Mouse (Mus musculus): Measurements from ENCODE around the gene Cables2. TPM values are rescaled to one million over a fixed set of nuclear protein-coding genes. Genes with fewer than 3 reads are reported as not detected.

Gene Cables2
- polyA plus RNA-seq, 1 experiment from 2014 or later: 9.6 TPM

GRCm38 (mm10) chr2:180250930-180251611, 22.2 kb downstream of the Cables2 start:
- H3K9me3 ChIP-seq (replicated peaks): no peaks in the 10 kb centered on the region
- H3K27ac ChIP-seq: no peak overlapping the region
- H3K9ac ChIP-seq: no peak overlapping the region
- no peaks in the 10 kb centered on the region for H3K27me3 ChIP-seq (replicated peaks)
- WGBS (ENCODE audit: insufficient replicate concordance): 25% methylated on average over 11 of the region's 11 CpGs
- H3K4me3 ChIP-seq: no peak overlapping the region
- ATAC-seq: peak; percentile 79
- no peak overlapping the region for H3K4me2 ChIP-seq
- H3K4me1 ChIP-seq: peaks cover 26% of the 10 kb centered on the region
- no peaks in the 10 kb centered on the region for H3K36me3 ChIP-seq

- Histone ChIP-seq H3K27ac (peak overlapping the region; percentile 54), H3K27me3 (replicated peaks) (no peaks in the 10 kb centered on the region), H3K36me3 (no peaks in the 10 kb centered on the region), H3K9me3 (replicated peaks) (no peaks in the 10 kb centered on the region), H3K4me3 (no peak overlapping the region), H3K9ac (0 out of 2 replicates have a peak overlapping the region, but pooled peaks have one; percentile 17), H3K4me2 (no peak overlapping the region), H3K4me1 (peaks cover 16% of the 10 kb centered on the region)
- WGBS (ENCODE audit: insufficient replicate concordance): 70% methylated on average over 9 of the region's 9 CpGs
- ATAC-seq: peak; percentile 44; the same call in 1 of the 2 replicates
These were observed 24.2 kb downstream of the Cables2 start for GRCm38 (mm10) chr2:180248947-180249660.

- no peak overlapping the region for H3K4me3 ChIP-seq
- no peak overlapping the region for H3K27ac ChIP-seq
- H3K9me3 ChIP-seq (replicated peaks): no peaks in the 10 kb centered on the region
- H3K36me3 ChIP-seq: no peaks in the 10 kb centered on the region
- ATAC-seq: no peak
- H3K4me1 ChIP-seq: peaks cover 16% of the 10 kb centered on the region
- no peak overlapping the region for H3K9ac ChIP-seq
- H3K4me2 ChIP-seq: no peak overlapping the region
- H3K27me3 ChIP-seq (replicated peaks): no peaks in the 10 kb centered on the region
- 83% methylated on average over 5 of the region's 5 CpGs for WGBS (ENCODE audit: insufficient replicate concordance)
These were observed 25.4 kb downstream of the Cables2 start for GRCm38 (mm10) chr2:180247916-180248315.

- Histone ChIP-seq H3K27ac (no peak overlapping the region), H3K4me3 (no peak overlapping the region), H3K4me2 (no peak overlapping the region), H3K9me3 (replicated peaks) (no peaks in the 10 kb centered on the region), H3K4me1 (peaks cover 7% of the 10 kb centered on the region), H3K27me3 (replicated peaks) (0 out of 2 replicates have a peak, but pooled peaks cover 3% of the 10 kb centered on the region), H3K9ac (no peak overlapping the region), H3K36me3 (no peaks in the 10 kb centered on the region)
- 75% methylated on average over 4 of the region's 4 CpGs for WGBS (ENCODE audit: insufficient replicate concordance)
- ATAC-seq: no peak
These were observed 30.2 kb downstream of the Cables2 start for GRCm38 (mm10) chr2:180243108-180243507.

- 0 out of 2 replicates have a peak, but pooled peaks cover 3% of the 10 kb centered on the region for H3K27me3 ChIP-seq (replicated peaks)
- 17% methylated on average over 5 of the region's 5 CpGs for WGBS (ENCODE audit: insufficient replicate concordance)
- ATAC-seq: 0 out of 2 replicates have a peak, but pooled peaks have one; percentile 18
These were observed 34.7 kb downstream of the Cables2 start for GRCm38 (mm10) chr2:180238591-180238990.

GRCm38 (mm10) chr2:180237601-180238345, 35.5 kb downstream of the Cables2 start:
- 66% methylated on average over 7 of the region's 7 CpGs for WGBS (ENCODE audit: insufficient replicate concordance)
- no peak for ATAC-seq
- peaks cover 53% of the 10 kb centered on the region for H3K4me1 ChIP-seq
- H3K27me3 ChIP-seq (replicated peaks): 0 out of 2 replicates have a peak, but pooled peaks cover 3% of the 10 kb centered on the region
- peak overlapping the region; percentile 89 for H3K27ac ChIP-seq
- H3K36me3 ChIP-seq: no peaks in the 10 kb centered on the region
- H3K4me3 ChIP-seq: no peak overlapping the region
- peak overlapping the region; percentile 53 for H3K4me2 ChIP-seq
- no peak overlapping the region; the same call in 1 of the 2 replicates for H3K9ac ChIP-seq
- H3K9me3 ChIP-seq (replicated peaks): no peaks in the 10 kb centered on the region

More at GRCm38 (mm10) chr2:180238591-180238990, 34.7 kb downstream of the Cables2 start:
- no peak overlapping the region; the same call in 1 of the 2 replicates for H3K4me2 ChIP-seq
- no peaks in the 10 kb centered on the region for H3K9me3 ChIP-seq (replicated peaks)
- H3K27ac ChIP-seq: no peak overlapping the region
- H3K4me3 ChIP-seq: no peak overlapping the region
- H3K4me1 ChIP-seq: peaks cover 47% of the 10 kb centered on the region
- H3K9ac ChIP-seq: no peak overlapping the region
- no peaks in the 10 kb centered on the region for H3K36me3 ChIP-seq

- 43% methylated on average over 3 of the region's 3 CpGs for WGBS (ENCODE audit: insufficient replicate concordance)
- ATAC-seq: peak; percentile 95
- Histone ChIP-seq H3K9me3 (replicated peaks) (no peaks in the 10 kb centered on the region), H3K9ac (peak overlapping the region; percentile 51), H3K27me3 (replicated peaks) (0 out of 2 replicates have a peak, but pooled peaks cover 3% of the 10 kb centered on the region), H3K4me2 (peak overlapping the region; percentile 53), H3K27ac (peak overlapping the region; percentile 89), H3K4me1 (peaks cover 59% of the 10 kb centered on the region), H3K4me3 (peak overlapping the region; percentile 20; the same call in 1 of the 2 replicates), H3K36me3 (no peaks in the 10 kb centered on the region)
These were observed 36.4 kb downstream of the Cables2 start for GRCm38 (mm10) chr2:180236930-180237329.

- peak overlapping the region; percentile 51 for H3K9ac ChIP-seq
- peak overlapping the region; percentile 20 for H3K4me3 ChIP-seq
- H3K9me3 ChIP-seq (replicated peaks): no peaks in the 10 kb centered on the region
- peak; percentile 83 for ATAC-seq
- H3K4me1 ChIP-seq: peaks cover 59% of the 10 kb centered on the region
- no peaks in the 10 kb centered on the region for H3K27me3 ChIP-seq (replicated peaks)
- peak overlapping the region; percentile 53 for H3K4me2 ChIP-seq
- H3K36me3 ChIP-seq: no peaks in the 10 kb centered on the region
- 13% methylated on average over 3 of the region's 3 CpGs for WGBS (ENCODE audit: insufficient replicate concordance)
- H3K27ac ChIP-seq: peak overlapping the region; percentile 89
These were observed 36.8 kb downstream of the Cables2 start for GRCm38 (mm10) chr2:180236500-180236899.

GRCm38 (mm10) chr2:180235788-180236187, 37.5 kb downstream of the Cables2 start:
- Histone ChIP-seq H3K36me3 (no peaks in the 10 kb centered on the region), H3K4me2 (peak overlapping the region; percentile 53), H3K4me3 (peak overlapping the region; percentile 20; the same call in 1 of the 2 replicates), H3K27ac (peak overlapping the region; percentile 89), H3K27me3 (replicated peaks) (no peaks in the 10 kb centered on the region), H3K4me1 (peaks cover 59% of the 10 kb centered on the region), H3K9me3 (replicated peaks) (no peaks in the 10 kb centered on the region), H3K9ac (peak overlapping the region; percentile 51)
- 71% methylated on average over 4 of the region's 4 CpGs for WGBS (ENCODE audit: insufficient replicate concordance)
- ATAC-seq: no peak

GRCm38 (mm10) chr2:180234980-180235379, 38.3 kb downstream of the Cables2 start:
- H3K4me1 ChIP-seq: peaks cover 59% of the 10 kb centered on the region
- H3K4me2 ChIP-seq: 0 out of 2 replicates have a peak overlapping the region, but pooled peaks have one; percentile 2
- no peaks in the 10 kb centered on the region for H3K9me3 ChIP-seq (replicated peaks)
- no peak for ATAC-seq
- H3K27me3 ChIP-seq (replicated peaks): no peaks in the 10 kb centered on the region
- peak overlapping the region; percentile 17; the same call in 1 of the 2 replicates for H3K9ac ChIP-seq
- H3K36me3 ChIP-seq: no peaks in the 10 kb centered on the region
- H3K4me3 ChIP-seq: no peak overlapping the region
- H3K27ac ChIP-seq: peak overlapping the region; percentile 89; the same call in 1 of the 2 replicates
- WGBS (ENCODE audit: insufficient replicate concordance): 61% methylated on average over 6 of the region's 6 CpGs

GRCm38 (mm10) chr2:180234353-180234752, 38.9 kb downstream of the Cables2 start:
- ATAC-seq: no peak

More at GRCm38 (mm10) chr2:180234353-180234752, 38.9 kb downstream of the Cables2 start:
- H3K4me3 ChIP-seq: no peak overlapping the region
- no peaks in the 10 kb centered on the region for H3K27me3 ChIP-seq (replicated peaks)
- no peaks in the 10 kb centered on the region for H3K36me3 ChIP-seq
- no peak overlapping the region for H3K4me2 ChIP-seq
- 0 out of 2 replicates have a peak overlapping the region, but pooled peaks have one; percentile 89 for H3K27ac ChIP-seq
- H3K4me1 ChIP-seq: peaks cover 59% of the 10 kb centered on the region
- no peaks in the 10 kb centered on the region for H3K9me3 ChIP-seq (replicated peaks)
- no peak overlapping the region for H3K9ac ChIP-seq
- whole genome bisulfite sequencing (ENCODE audit: insufficient replicate concordance): 82% methylated on average over 8 of the region's 8 CpGs
